Mouse (Mus musculus): ENCODE measurements around the gene Them7. TPM values are rescaled to one million over a fixed set of nuclear protein-coding genes. Genes with fewer than 3 reads are reported as not detected.

The Them7 gene
- total RNA-seq, 2 experiments from 2014 or later, result not detected

DNA sequence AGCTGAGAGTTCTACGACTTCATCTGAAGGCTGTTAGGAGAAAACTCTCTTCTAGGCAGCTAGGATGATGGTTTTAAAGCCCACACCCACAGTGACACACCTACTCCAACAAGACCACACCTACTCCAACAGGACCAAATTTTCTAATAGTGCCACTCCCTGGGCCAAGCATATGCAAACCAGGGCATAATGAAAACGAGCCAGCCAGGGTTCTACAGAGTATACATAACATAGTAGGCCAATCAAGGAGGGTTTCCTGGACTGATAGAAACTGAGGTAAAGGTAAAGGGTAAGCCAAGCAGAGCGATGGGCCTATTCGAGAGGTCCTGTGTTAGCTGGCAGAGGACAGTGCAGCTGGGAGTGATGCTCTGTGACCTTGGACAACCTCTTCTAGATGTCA, 176.4 kb downstream of the Them7 start:
- intact Hi-C loops (cut with DNase I), result no loop called here
- DNase-seq, result no peak

DNA sequence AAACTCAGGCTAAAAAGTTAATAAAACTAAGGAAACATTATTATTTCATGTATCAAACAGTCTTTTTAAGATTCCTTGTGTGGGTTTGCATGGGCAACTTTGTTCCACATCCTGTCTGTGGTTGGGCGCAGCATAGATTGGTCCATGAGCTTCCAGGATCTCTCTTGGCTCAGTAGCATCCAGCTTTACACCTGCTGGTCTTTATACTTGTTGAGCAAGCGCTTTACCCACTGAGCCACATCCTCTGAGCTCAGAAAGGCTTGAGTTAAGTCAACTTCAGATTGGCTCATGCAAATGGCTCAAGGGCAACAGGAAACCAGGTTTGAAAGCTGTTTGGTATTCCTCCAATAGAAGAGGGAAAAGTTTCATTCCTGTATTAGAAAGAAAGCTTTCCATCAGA, 178.1 kb downstream of the Them7 start:
- intact Hi-C loops (cut with DNase I), result no loop called here
- no peak for DNase-seq

DNA sequence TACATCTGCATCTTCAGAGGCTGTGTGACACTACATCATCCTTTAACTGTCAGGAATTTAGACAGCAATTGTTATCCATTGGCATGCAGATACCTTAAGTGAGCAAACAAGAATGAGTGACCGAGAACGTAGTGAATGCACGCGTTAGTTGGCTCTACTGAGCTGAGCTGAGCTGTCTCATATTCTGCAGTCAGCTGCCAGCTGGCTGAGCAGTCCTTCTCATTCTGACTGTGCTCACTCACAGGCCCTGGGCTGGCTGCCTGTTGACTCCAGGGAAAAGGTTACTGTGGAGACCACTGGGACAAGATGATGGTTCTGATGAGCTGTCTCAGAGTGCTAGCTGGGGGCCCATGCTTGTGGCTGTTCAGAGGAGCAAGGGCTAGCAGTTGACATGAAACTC, 184.4 kb downstream of the Them7 start:
- peak; percentile 43 to 49 for DNase-seq
- intact Hi-C loops (cut with DNase I), result no loop called here

DNA sequence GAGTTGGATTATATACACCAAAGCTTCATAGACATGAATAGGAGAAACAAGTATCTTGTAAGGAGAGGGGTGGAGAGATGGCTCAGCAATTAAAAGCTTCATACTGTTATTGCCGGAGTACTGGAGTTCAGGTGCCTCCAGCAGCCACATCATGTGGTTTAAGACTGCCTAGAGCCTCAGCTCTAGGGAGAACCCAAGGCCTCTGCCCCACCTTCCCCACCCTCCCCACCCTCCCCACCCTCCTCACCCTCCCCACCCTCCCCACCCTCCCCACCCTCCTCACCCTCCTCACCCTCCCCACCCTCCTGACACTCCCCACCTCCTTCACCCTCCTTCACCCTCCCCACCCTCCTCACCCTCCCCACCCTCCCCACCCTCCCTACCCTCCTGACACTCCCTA, 185.1 kb downstream of the Them7 start:
- intact Hi-C loops (cut with DNase I), result no loop called here
- no peak for DNase-seq

DNA sequence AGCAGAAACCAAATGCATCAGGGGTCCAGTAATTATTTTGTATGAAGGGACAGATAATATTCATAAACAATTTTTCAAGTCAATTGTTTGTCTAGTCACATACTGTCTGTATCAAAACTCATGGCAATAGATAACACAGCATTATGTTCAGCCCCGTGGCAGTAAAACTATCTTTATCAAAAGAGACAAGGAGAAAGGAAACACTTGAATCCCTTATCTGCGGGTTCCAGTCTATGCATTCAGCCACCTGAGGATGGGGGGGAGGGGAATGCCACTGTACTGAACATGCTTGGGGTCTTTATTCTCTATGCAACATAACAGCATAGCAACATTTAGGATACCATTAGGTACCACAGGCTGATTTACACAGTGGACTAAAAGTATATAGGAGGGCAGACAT, 190.2 kb downstream of the Them7 start:
- intact Hi-C loops (cut with DNase I), result no loop called here
- no peak for DNase-seq

DNA sequence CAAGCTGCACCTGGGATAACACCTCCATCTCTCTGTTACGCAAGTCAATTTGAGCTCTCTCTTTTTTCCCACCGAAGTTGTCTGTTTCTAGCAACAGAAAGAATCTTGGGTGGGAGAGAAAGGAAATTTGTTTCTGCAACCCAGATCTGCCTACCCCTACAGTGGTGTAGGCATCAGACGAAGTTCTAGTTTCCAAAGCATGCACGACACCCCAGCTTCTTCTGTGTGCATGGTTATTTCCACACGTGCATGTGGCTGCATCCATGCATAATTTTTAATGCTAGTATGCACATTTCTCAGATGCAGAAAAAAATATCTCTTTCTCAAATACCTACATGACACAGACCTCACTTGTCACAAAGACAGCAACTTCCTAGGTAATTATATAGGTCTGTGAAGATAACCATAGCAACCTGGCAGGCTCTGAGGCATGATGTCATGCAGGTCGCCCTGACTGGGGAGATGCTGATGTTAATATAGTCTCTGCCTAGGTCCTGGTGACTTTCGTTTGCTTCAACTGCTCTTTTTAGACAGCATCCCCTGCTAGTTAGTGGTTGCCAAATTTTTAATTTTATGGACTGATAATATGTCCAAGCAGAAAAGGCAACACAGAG, 192.0 kb downstream of the Them7 start:
- intact Hi-C loops (cut with DNase I), result no loop called here
- DNase-seq, result no peak

DNA sequence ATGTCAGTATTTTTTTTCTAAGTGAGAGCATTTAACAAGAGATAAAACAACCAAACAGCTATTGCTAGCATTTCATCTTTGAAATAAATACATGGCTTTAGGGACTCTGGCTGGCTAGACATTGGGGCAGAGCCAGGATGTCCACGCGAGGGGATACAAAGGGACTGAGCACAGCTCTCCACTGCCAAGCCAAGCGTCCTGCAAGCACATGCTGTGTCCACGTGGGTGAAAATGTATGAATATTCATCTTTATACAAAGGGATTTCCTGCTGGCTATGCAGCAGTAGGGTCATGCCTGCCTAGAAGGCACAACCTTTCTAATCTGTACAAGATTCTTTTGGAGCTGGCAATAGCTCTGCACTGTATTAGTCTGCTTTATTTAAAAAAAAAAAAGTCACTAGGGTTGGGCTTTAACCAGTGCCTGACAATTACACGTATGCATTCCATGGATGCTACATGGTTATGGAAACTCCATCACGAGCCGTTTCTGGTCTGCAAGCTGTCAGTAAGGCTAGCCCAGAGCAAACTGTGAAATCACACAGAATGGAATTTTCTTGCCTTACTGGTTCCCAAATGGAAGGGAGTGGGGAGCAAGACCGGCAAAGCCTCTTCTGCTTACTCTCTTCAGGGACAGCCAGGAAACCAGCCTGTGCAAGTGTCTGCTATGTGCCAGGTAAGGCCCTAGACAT, 192.7 kb downstream of the Them7 start:
- intact Hi-C loops (cut with DNase I), result no loop called here

DNA sequence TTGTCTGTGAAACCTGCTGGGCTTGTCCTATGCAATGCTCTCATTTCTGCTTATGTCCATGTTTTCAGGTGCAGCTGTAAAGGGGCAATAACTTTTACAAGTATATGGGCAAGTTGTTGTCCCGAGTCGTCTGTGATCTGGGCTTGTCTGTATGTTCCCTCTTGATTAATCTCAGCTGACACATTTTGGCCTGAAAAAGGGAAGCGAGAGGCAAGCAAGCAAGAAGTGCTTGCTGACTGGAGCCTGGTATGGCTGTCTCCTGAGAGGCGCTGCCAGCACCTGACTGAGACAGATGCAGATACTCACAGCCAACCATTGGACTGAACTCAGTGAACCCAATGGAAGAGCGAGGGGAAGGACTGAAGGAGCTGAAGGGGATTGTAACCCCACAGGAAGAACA, 193.5 kb downstream of the Them7 start:
- DNase-seq, result no peak
- intact Hi-C loops (cut with DNase I), result no loop called here

More for the DNA sequence above, 192.7 kb downstream of the Them7 start:
- no peak for DNase-seq

DNA sequence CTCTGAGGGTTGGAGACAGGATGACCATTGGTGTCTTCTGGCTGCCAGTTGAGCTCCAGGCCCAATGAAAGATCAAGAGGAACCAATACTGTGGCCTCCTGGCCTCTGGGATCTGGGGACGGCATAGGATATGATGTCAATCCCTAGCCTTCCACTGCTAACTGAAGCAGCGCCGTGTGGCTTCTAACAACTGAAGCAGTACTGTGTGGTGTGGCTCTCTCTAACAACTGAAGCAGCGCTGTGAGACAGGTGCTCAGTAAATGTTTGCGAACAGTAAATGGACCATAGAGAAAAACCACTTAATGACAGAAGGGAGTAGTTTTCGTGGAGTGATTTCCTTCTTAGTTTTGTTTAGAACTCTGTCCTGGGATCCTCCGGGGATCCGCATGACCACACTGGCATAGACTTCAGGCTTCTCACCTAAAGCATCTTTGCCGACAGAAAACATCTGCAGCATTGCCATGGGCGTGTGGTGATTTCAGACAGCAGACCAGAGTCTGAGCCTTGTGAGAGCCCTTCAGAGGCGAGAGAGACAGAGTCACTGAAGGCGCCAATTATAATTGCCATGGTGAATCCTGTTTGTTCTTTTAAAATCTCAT, 194.6 kb downstream of the Them7 start:
- no peak for DNase-seq
- intact Hi-C loops (cut with DNase I), result no loop called here

DNA sequence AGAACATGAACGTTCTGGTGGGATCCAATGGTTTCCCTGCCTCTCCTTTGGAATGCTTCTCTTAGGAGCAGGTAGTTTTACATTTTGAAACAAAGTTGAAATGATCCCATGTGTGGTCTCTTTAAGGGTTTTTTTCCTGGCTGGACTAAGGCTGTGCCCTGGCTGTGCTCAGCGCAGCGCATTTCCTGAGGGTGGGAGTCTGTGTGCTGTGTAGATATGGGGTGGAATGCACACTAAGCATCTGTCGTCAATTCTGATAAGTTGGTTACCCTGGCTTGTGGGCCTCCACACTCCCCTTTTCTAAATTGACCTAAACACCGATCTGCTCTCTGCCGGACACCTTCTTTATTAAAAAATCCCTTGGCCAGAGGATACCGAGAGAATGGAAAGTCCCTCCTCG, 203.3 kb downstream of the Them7 start:
- DNase-seq, result no peak
- intact Hi-C loops (cut with DNase I), result loop anchor here (1.0 to 5.0 kb wide), 2 partner anchors 60 to 93 kb away; no protein-coding TSS in a partner anchor

DNA sequence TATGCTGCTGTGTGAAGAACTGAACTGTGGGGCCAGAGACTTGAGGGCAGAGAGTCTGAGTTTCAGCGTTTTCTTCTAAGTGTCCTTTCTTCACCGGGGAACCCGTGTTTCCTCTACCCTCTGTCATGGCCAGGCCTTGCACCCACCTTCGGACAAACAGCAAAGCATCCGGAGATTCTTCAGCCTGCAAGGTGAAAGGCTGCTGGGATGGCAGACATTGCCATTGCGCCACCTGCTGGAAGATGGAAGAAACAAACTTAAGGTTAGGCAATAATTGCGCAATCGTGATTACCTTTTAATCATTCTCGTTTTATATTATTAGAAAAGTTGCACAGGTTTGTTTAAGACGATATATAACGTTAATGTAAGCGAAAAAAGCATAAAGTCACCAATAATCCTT, 203.9 kb downstream of the Them7 start:
- intact Hi-C loops (cut with DNase I), result loop anchor here (5.0 kb wide), 1 partner anchor 61 kb away; no protein-coding TSS in a partner anchor
- peak; percentile 29 to 57 for DNase-seq

DNA sequence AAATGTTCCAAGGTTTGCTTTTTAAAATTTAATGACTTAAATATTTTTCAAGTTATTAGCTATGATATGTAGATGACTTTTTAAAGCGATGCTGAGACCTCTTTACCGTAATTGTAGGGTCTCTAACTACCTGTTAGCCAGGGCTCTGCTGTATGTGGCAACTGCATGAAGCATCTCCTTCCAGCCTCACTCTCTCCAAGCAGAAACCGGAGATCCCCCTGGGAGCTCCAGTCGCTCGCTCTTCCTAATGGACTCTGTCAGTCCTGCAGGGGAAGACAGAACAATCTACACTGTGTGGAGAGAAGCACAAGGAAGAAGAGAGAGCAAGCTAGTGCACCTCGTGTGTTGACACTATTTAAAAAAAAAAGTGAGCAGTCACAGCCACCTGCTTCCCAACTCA, 204.3 kb downstream of the Them7 start:
- DNase-seq, result no peak
- intact Hi-C loops (cut with DNase I), result loop anchor here (5.0 kb wide), 1 partner anchor 61 kb away; no protein-coding TSS in a partner anchor

Other genes with a start within 250 kb of the Them7 start
- 10 to 100 TPM; 94.7 to 97.5 TPM for gene Eif3m, start 207.2 kb upstream of the Them7 start, total RNA-seq (2021)
- gene Gm11060, start 132.3 kb upstream of the Them7 start, total RNA-seq (2021), result not detected
- under 1 TPM in 1 of 2 experiments, not detected in 1; 0.15 TPM for gene Wt1, start 97.8 kb upstream of the Them7 start, total RNA-seq (2021)
- gene Rcn1, start 175.0 kb downstream of the Them7 start, total RNA-seq (2021), result 1 to 10 TPM; 8.6 to 9.4 TPM

All from gastrocnemius, postnatal 36 days (tissue).